Mouse (Mus musculus): ENCODE results near the gene Olfr1391. TPM values are rescaled to one million over a fixed set of nuclear protein-coding genes. Genes with fewer than 3 reads are reported as not detected.
"Not testable (repeated sequence)": the region's sequence is repeated elsewhere in the genome, so short reads cannot be mapped to it uniquely, and the experiment has no call there.

Olfr1391 gene
- not detected in 2 replicates for polyA plus RNA-seq (2014; fragmentation: Nextera tagmentation; extraction: Ambion mirVana)

GRCm38 (mm10) chr11:49322442-49322841, at the start of gene Olfr1391:
Olfr1391 (plus strand) TSS chr11:49322742.
- Histone ChIP-seq H3K27ac (ENCODE audit: low read depth, low read length) (no peak within 1 kb of the TSS), H3K27me3 (ENCODE audit: control insufficient read depth, insufficient read depth, low read length) (no peaks in the 10 kb centered on the region), H3K4me3 (ENCODE audit: low read depth, low read length) (no peak within 1 kb of the TSS), H3K9ac (ENCODE audit: low read depth, low read length) (no peak within 1 kb of the TSS), H3K9me3 (replicated peaks; ENCODE audit: control insufficient read depth, low read length) (no peaks in the 10 kb centered on the region), H3K4me2 (no peak within 1 kb of the TSS), H3K4me1 (ENCODE audit: control insufficient read depth, insufficient read depth, low read length) (no peaks in the 10 kb centered on the region), H3K36me3 (ENCODE audit: control insufficient read depth, insufficient read depth, low read length) (no peaks in the 10 kb centered on the region)
- WGBS (ENCODE audit: insufficient replicate concordance): 76% methylated on average over 2 of the region's 2 CpGs
- no peak for ATAC-seq (replicated peaks; ENCODE audit: insufficient number of reproducible peaks, low FRiP score, low TSS enrichment)

GRCm38 (mm10) chr11:49273834-49274519, 48.6 kb upstream of the Olfr1391 start:
- Histone ChIP-seq H3K9ac (ENCODE audit: low read depth, low read length) (no peak overlapping the region), H3K4me2 (no peak overlapping the region), H3K4me1 (ENCODE audit: control insufficient read depth, insufficient read depth, low read length) (no peaks in the 10 kb centered on the region), H3K4me3 (ENCODE audit: low read depth, low read length) (no peak overlapping the region), H3K9me3 (replicated peaks; ENCODE audit: control insufficient read depth, low read length) (no peaks in the 10 kb centered on the region), H3K27me3 (ENCODE audit: control insufficient read depth, insufficient read depth, low read length) (no peaks in the 10 kb centered on the region), H3K36me3 (ENCODE audit: control insufficient read depth, insufficient read depth, low read length) (no peaks in the 10 kb centered on the region), H3K27ac (ENCODE audit: low read depth, low read length) (no peak overlapping the region)
- 65% methylated on average over 11 of the region's 11 CpGs for WGBS (ENCODE audit: insufficient replicate concordance)
- no peak for ATAC-seq (replicated peaks; ENCODE audit: insufficient number of reproducible peaks, low FRiP score, low TSS enrichment)

GRCm38 (mm10) chr11:49278222-49278621, 44.3 kb upstream of the Olfr1391 start, which contains the start of gene Olfr1393:
Olfr1393 (plus strand) TSS chr11:49278304.
- Histone ChIP-seq H3K27me3 (ENCODE audit: control insufficient read depth, insufficient read depth, low read length) (no peaks in the 10 kb centered on the region), H3K4me3 (ENCODE audit: low read depth, low read length) (no peak within 1 kb of the TSS), H3K36me3 (ENCODE audit: control insufficient read depth, insufficient read depth, low read length) (no peaks in the 10 kb centered on the region), H3K27ac (ENCODE audit: low read depth, low read length) (no peak within 1 kb of the TSS), H3K9ac (ENCODE audit: low read depth, low read length) (no peak within 1 kb of the TSS), H3K4me2 (no peak within 1 kb of the TSS), H3K4me1 (ENCODE audit: control insufficient read depth, insufficient read depth, low read length) (no peaks in the 10 kb centered on the region), H3K9me3 (replicated peaks; ENCODE audit: control insufficient read depth, low read length) (no peaks in the 10 kb centered on the region)
- ATAC-seq (replicated peaks; ENCODE audit: insufficient number of reproducible peaks, low FRiP score, low TSS enrichment): no peak
- 76% methylated on average over 3 of the region's 3 CpGs for WGBS (ENCODE audit: insufficient replicate concordance)

- WGBS (ENCODE audit: insufficient replicate concordance): 56% methylated on average over 1 of the region's 1 CpGs
- H3K27ac ChIP-seq (ENCODE audit: low read depth, low read length); H3K9ac ChIP-seq (ENCODE audit: low read depth, low read length); ATAC-seq (replicated peaks; ENCODE audit: insufficient number of reproducible peaks, low FRiP score, low TSS enrichment); H3K4me2 ChIP-seq; H3K9me3 ChIP-seq (replicated peaks; ENCODE audit: control insufficient read depth, low read length); H3K4me1 ChIP-seq (ENCODE audit: control insufficient read depth, insufficient read depth, low read length); H3K36me3 ChIP-seq (ENCODE audit: control insufficient read depth, insufficient read depth, low read length); H3K27me3 ChIP-seq (ENCODE audit: control insufficient read depth, insufficient read depth, low read length); H3K4me3 ChIP-seq (ENCODE audit: low read depth, low read length): not testable (repeated sequence)
These were observed 37.6 kb upstream of the Olfr1391 start, which contains the start of gene Olfr1392 for GRCm38 (mm10) chr11:49284982-49285381. Olfr1392 (plus strand) TSS chr11:49285282.

GRCm38 (mm10) chr11:49287251-49287650, 35.3 kb upstream of the Olfr1391 start:
- H3K9me3 ChIP-seq (replicated peaks; ENCODE audit: control insufficient read depth, low read length): no peaks in the 10 kb centered on the region
- H3K27me3 ChIP-seq (ENCODE audit: control insufficient read depth, insufficient read depth, low read length): no peaks in the 10 kb centered on the region

GRCm38 (mm10) chr11:49292777-49293176, 29.8 kb upstream of the Olfr1391 start:
- no peak for ATAC-seq (replicated peaks; ENCODE audit: insufficient number of reproducible peaks, low FRiP score, low TSS enrichment)
- 71% methylated on average over 3 of the region's 3 CpGs for WGBS (ENCODE audit: insufficient replicate concordance)

More at GRCm38 (mm10) chr11:49287251-49287650, 35.3 kb upstream of the Olfr1391 start:
- Histone ChIP-seq H3K9ac (ENCODE audit: low read depth, low read length) (no peak overlapping the region), H3K4me2 (no peak overlapping the region), H3K27ac (ENCODE audit: low read depth, low read length) (no peak overlapping the region), H3K36me3 (ENCODE audit: control insufficient read depth, insufficient read depth, low read length) (no peaks in the 10 kb centered on the region), H3K4me1 (ENCODE audit: control insufficient read depth, insufficient read depth, low read length) (no peaks in the 10 kb centered on the region), H3K4me3 (ENCODE audit: low read depth, low read length) (no peak overlapping the region)
- no peak for ATAC-seq (replicated peaks; ENCODE audit: insufficient number of reproducible peaks, low FRiP score, low TSS enrichment)
- WGBS (ENCODE audit: insufficient replicate concordance): 58% methylated on average over 2 of the region's 2 CpGs

GRCm38 (mm10) chr11:49304441-49304840, 18.1 kb upstream of the Olfr1391 start, which contains the start of gene Olfr10:
Olfr10 (plus strand) TSS chr11:49304741.
- H3K27ac ChIP-seq (ENCODE audit: low read depth, low read length): no peak within 1 kb of the TSS
- no peaks in the 10 kb centered on the region for H3K36me3 ChIP-seq (ENCODE audit: control insufficient read depth, insufficient read depth, low read length)
- no peak within 1 kb of the TSS for H3K4me3 ChIP-seq (ENCODE audit: low read depth, low read length)
- H3K9ac ChIP-seq (ENCODE audit: low read depth, low read length): no peak within 1 kb of the TSS
- H3K9me3 ChIP-seq (replicated peaks; ENCODE audit: control insufficient read depth, low read length): no peaks in the 10 kb centered on the region
- ATAC-seq (replicated peaks; ENCODE audit: insufficient number of reproducible peaks, low FRiP score, low TSS enrichment): no peak
- H3K27me3 ChIP-seq (ENCODE audit: control insufficient read depth, insufficient read depth, low read length): no peaks in the 10 kb centered on the region
- no peaks in the 10 kb centered on the region for H3K4me1 ChIP-seq (ENCODE audit: control insufficient read depth, insufficient read depth, low read length)
- no peak within 1 kb of the TSS for H3K4me2 ChIP-seq

More at GRCm38 (mm10) chr11:49292777-49293176, 29.8 kb upstream of the Olfr1391 start:
- no peak overlapping the region for H3K9ac ChIP-seq (ENCODE audit: low read depth, low read length)
- H3K4me1 ChIP-seq (ENCODE audit: control insufficient read depth, insufficient read depth, low read length): no peaks in the 10 kb centered on the region
- no peaks in the 10 kb centered on the region for H3K27me3 ChIP-seq (ENCODE audit: control insufficient read depth, insufficient read depth, low read length)
- H3K36me3 ChIP-seq (ENCODE audit: control insufficient read depth, insufficient read depth, low read length): no peaks in the 10 kb centered on the region
- H3K4me2 ChIP-seq: no peak overlapping the region
- H3K27ac ChIP-seq (ENCODE audit: low read depth, low read length): no peak overlapping the region
- H3K4me3 ChIP-seq (ENCODE audit: low read depth, low read length): no peak overlapping the region
- H3K9me3 ChIP-seq (replicated peaks; ENCODE audit: control insufficient read depth, low read length): no peaks in the 10 kb centered on the region

GRCm38 (mm10) chr11:49308547-49308946, 14.0 kb upstream of the Olfr1391 start:
- not testable (repeated sequence) for ATAC-seq (replicated peaks; ENCODE audit: insufficient number of reproducible peaks, low FRiP score, low TSS enrichment)

GRCm38 (mm10) chr11:49326726-49327125, 4.2 kb downstream of the Olfr1391 start:
- Histone ChIP-seq H3K36me3 (ENCODE audit: control insufficient read depth, insufficient read depth, low read length) (no peaks in the 10 kb centered on the region), H3K27ac (ENCODE audit: low read depth, low read length) (no peak overlapping the region), H3K4me3 (ENCODE audit: low read depth, low read length) (no peak overlapping the region), H3K4me2 (no peak overlapping the region), H3K9ac (ENCODE audit: low read depth, low read length) (no peak overlapping the region), H3K4me1 (ENCODE audit: control insufficient read depth, insufficient read depth, low read length) (no peaks in the 10 kb centered on the region), H3K27me3 (ENCODE audit: control insufficient read depth, insufficient read depth, low read length) (no peaks in the 10 kb centered on the region), H3K9me3 (replicated peaks; ENCODE audit: control insufficient read depth, low read length) (no peaks in the 10 kb centered on the region)
- ATAC-seq (replicated peaks; ENCODE audit: insufficient number of reproducible peaks, low FRiP score, low TSS enrichment): no peak
- 78% methylated on average over 3 of the region's 3 CpGs for WGBS (ENCODE audit: insufficient replicate concordance)

More at GRCm38 (mm10) chr11:49308547-49308946, 14.0 kb upstream of the Olfr1391 start:
- not testable (repeated sequence) for H3K4me1 ChIP-seq (ENCODE audit: control insufficient read depth, insufficient read depth, low read length); H3K9me3 ChIP-seq (replicated peaks; ENCODE audit: control insufficient read depth, low read length); H3K4me3 ChIP-seq (ENCODE audit: low read depth, low read length); H3K9ac ChIP-seq (ENCODE audit: low read depth, low read length); H3K27me3 ChIP-seq (ENCODE audit: control insufficient read depth, insufficient read depth, low read length); H3K27ac ChIP-seq (ENCODE audit: low read depth, low read length); H3K4me2 ChIP-seq; H3K36me3 ChIP-seq (ENCODE audit: control insufficient read depth, insufficient read depth, low read length)
- 73% methylated on average over 5 of the region's 5 CpGs for WGBS (ENCODE audit: insufficient replicate concordance)

All from heart, embryonic 11.5 days (tissue).